Mouse (Mus musculus): Measurements from ENCODE around the gene Dpp8. TPM values are rescaled to one million over a fixed set of nuclear protein-coding genes. Genes with fewer than 3 reads are reported as not detected.
"Not testable (repeated sequence)": the region's sequence is repeated elsewhere in the genome, so short reads cannot be mapped to it uniquely, and the experiment has no call there.

The Dpp8 gene
- polyA plus RNA-seq, 1 experiment from 2014 or later, result 26.4 TPM

GRCm38 (mm10) chr9:65031355-65031754 is 859 bp upstream of the Dpp8 start:
- H3K27me3 ChIP-seq (replicated peaks; ENCODE audit: control insufficient read depth, insufficient read depth, low read length); H3K4me3 ChIP-seq (ENCODE audit: low read depth, low read length); DNase-seq (ENCODE audit: low spot score); ATAC-seq (replicated peaks; ENCODE audit: low FRiP score, low TSS enrichment, low read depth); H3K27ac ChIP-seq (ENCODE audit: low read depth); H3K9me3 ChIP-seq (ENCODE audit: control insufficient read depth, low read length); H3K36me3 ChIP-seq (ENCODE audit: control insufficient read depth, insufficient read depth, low read length); H3K4me2 ChIP-seq (ENCODE audit: low read length); H3K9ac ChIP-seq (ENCODE audit: low read length); H3K4me1 ChIP-seq (replicated peaks; ENCODE audit: control insufficient read depth, insufficient read depth, low read length): not testable (repeated sequence)
- 69% methylated on average over 5 of the region's 5 CpGs for WGBS

GRCm38 (mm10) chr9:65031894-65032268 is 333 bp upstream of the Dpp8 start:
- H3K9ac ChIP-seq (ENCODE audit: low read length), result peak overlapping the region; percentile 96; the same call in 1 of the 2 replicates
- H3K4me1 ChIP-seq (replicated peaks; ENCODE audit: control insufficient read depth, insufficient read depth, low read length), result peaks cover 8% of the 10 kb centered on the region
- DNase-seq (ENCODE audit: low spot score) (no peak), ATAC-seq (replicated peaks; ENCODE audit: low FRiP score, low TSS enrichment, low read depth) (no peak; the same call in none of the 2 replicates)
- H3K27ac ChIP-seq (ENCODE audit: low read depth), result no peak overlapping the region
- peaks cover 5% of the 10 kb centered on the region for H3K36me3 ChIP-seq (ENCODE audit: control insufficient read depth, insufficient read depth, low read length)
- H3K27me3 ChIP-seq (replicated peaks; ENCODE audit: control insufficient read depth, insufficient read depth, low read length), result no peaks in the 10 kb centered on the region
- no peaks in the 10 kb centered on the region for H3K9me3 ChIP-seq (ENCODE audit: control insufficient read depth, low read length)
- peak overlapping the region; percentile 27; the same call in 1 of the 2 replicates for H3K4me2 ChIP-seq (ENCODE audit: low read length)
- peak overlapping the region; percentile 99 for H3K4me3 ChIP-seq (ENCODE audit: low read depth, low read length)
- WGBS, result 34% methylated on average over 4 of the region's 4 CpGs

GRCm38 (mm10) chr9:65036456-65036855 is 4.2 kb downstream of the Dpp8 start:
- ATAC-seq (replicated peaks; ENCODE audit: low FRiP score, low TSS enrichment, low read depth) (no peak), DNase-seq (ENCODE audit: low spot score) (no peak)
- Histone ChIP-seq H3K4me2 (ENCODE audit: low read length) (no peak overlapping the region), H3K9me3 (ENCODE audit: control insufficient read depth, low read length) (no peaks in the 10 kb centered on the region), H3K36me3 (ENCODE audit: control insufficient read depth, insufficient read depth, low read length) (peaks cover 49% of the 10 kb centered on the region), H3K4me3 (ENCODE audit: low read depth, low read length) (no peak overlapping the region), H3K27ac (ENCODE audit: low read depth) (0 out of 2 replicates have a peak overlapping the region, but pooled peaks have one; percentile 11), H3K4me1 (replicated peaks; ENCODE audit: control insufficient read depth, insufficient read depth, low read length) (peaks cover 8% of the 10 kb centered on the region), H3K27me3 (replicated peaks; ENCODE audit: control insufficient read depth, insufficient read depth, low read length) (no peaks in the 10 kb centered on the region), H3K9ac (ENCODE audit: low read length) (no peak overlapping the region)
- WGBS, result 97% methylated on average over 1 of the region's 1 CpGs

GRCm38 (mm10) chr9:65036861-65037260 is 4.6 kb downstream of the Dpp8 start:
- Histone ChIP-seq H3K27me3 (replicated peaks; ENCODE audit: control insufficient read depth, insufficient read depth, low read length) (no peaks in the 10 kb centered on the region), H3K4me2 (ENCODE audit: low read length) (no peak overlapping the region), H3K9me3 (ENCODE audit: control insufficient read depth, low read length) (no peaks in the 10 kb centered on the region), H3K36me3 (ENCODE audit: control insufficient read depth, insufficient read depth, low read length) (peaks cover 51% of the 10 kb centered on the region), H3K27ac (ENCODE audit: low read depth) (no peak overlapping the region), H3K4me1 (replicated peaks; ENCODE audit: control insufficient read depth, insufficient read depth, low read length) (peaks cover 8% of the 10 kb centered on the region), H3K4me3 (ENCODE audit: low read depth, low read length) (no peak overlapping the region), H3K9ac (ENCODE audit: low read length) (no peak overlapping the region)
- DNase-seq (ENCODE audit: low spot score) (no peak), ATAC-seq (replicated peaks; ENCODE audit: low FRiP score, low TSS enrichment, low read depth) (no peak)
- WGBS, result 88% methylated on average over 8 of the region's 8 CpGs

GRCm38 (mm10) chr9:65041430-65041829 is 9.2 kb downstream of the Dpp8 start:
- no peaks in the 10 kb centered on the region for H3K9me3 ChIP-seq (ENCODE audit: control insufficient read depth, low read length)
- H3K36me3 ChIP-seq (ENCODE audit: control insufficient read depth, insufficient read depth, low read length), result peaks cover 89% of the 10 kb centered on the region
- ATAC-seq (replicated peaks; ENCODE audit: low FRiP score, low TSS enrichment, low read depth) (no peak), DNase-seq (ENCODE audit: low spot score) (no peak)
- H3K4me1 ChIP-seq (replicated peaks; ENCODE audit: control insufficient read depth, insufficient read depth, low read length), result no peaks in the 10 kb centered on the region
- H3K4me3 ChIP-seq (ENCODE audit: low read depth, low read length), result no peak overlapping the region
- H3K27ac ChIP-seq (ENCODE audit: low read depth), result no peak overlapping the region
- H3K4me2 ChIP-seq (ENCODE audit: low read length), result no peak overlapping the region
- H3K9ac ChIP-seq (ENCODE audit: low read length), result no peak overlapping the region
- WGBS, result 98% methylated on average over 5 of the region's 5 CpGs
- no peaks in the 10 kb centered on the region for H3K27me3 ChIP-seq (replicated peaks; ENCODE audit: control insufficient read depth, insufficient read depth, low read length)

- Histone ChIP-seq H3K4me1 (replicated peaks; ENCODE audit: control insufficient read depth, insufficient read depth, low read length) (no peaks in the 10 kb centered on the region), H3K27ac (ENCODE audit: low read depth) (no peak overlapping the region), H3K4me2 (ENCODE audit: low read length) (no peak overlapping the region), H3K27me3 (replicated peaks; ENCODE audit: control insufficient read depth, insufficient read depth, low read length) (no peaks in the 10 kb centered on the region), H3K36me3 (ENCODE audit: control insufficient read depth, insufficient read depth, low read length) (peaks cover 91% of the 10 kb centered on the region), H3K9me3 (ENCODE audit: control insufficient read depth, low read length) (no peaks in the 10 kb centered on the region), H3K9ac (ENCODE audit: low read length) (no peak overlapping the region), H3K4me3 (ENCODE audit: low read depth, low read length) (no peak overlapping the region)
- DNase-seq (ENCODE audit: low spot score) (no peak), ATAC-seq (replicated peaks; ENCODE audit: low FRiP score, low TSS enrichment, low read depth) (no peak)
- 92% methylated on average over 1 of the region's 1 CpGs for WGBS
Observed at GRCm38 (mm10) chr9:65046993-65047392, 14.8 kb downstream of the Dpp8 start.

- WGBS, result 91% methylated on average over 5 of the region's 5 CpGs
Observed at GRCm38 (mm10) chr9:65049422-65049821, 17.2 kb downstream of the Dpp8 start.

GRCm38 (mm10) chr9:65050981-65051380 is 18.8 kb downstream of the Dpp8 start:
- no peak overlapping the region for H3K9ac ChIP-seq (ENCODE audit: low read length)
- H3K27ac ChIP-seq (ENCODE audit: low read depth), result no peak overlapping the region
- H3K4me3 ChIP-seq (ENCODE audit: low read depth, low read length), result no peak overlapping the region
- H3K4me2 ChIP-seq (ENCODE audit: low read length), result no peak overlapping the region
- H3K36me3 ChIP-seq (ENCODE audit: control insufficient read depth, insufficient read depth, low read length), result peaks cover 91% of the 10 kb centered on the region
- H3K27me3 ChIP-seq (replicated peaks; ENCODE audit: control insufficient read depth, insufficient read depth, low read length), result no peaks in the 10 kb centered on the region
- WGBS, result 92% methylated on average over 3 of the region's 3 CpGs
- no peaks in the 10 kb centered on the region for H3K4me1 ChIP-seq (replicated peaks; ENCODE audit: control insufficient read depth, insufficient read depth, low read length)
- no peak for ATAC-seq (replicated peaks; ENCODE audit: low FRiP score, low TSS enrichment, low read depth)
- H3K9me3 ChIP-seq (ENCODE audit: control insufficient read depth, low read length), result no peaks in the 10 kb centered on the region
- DNase-seq (ENCODE audit: low spot score), result no peak

More at GRCm38 (mm10) chr9:65049422-65049821, 17.2 kb downstream of the Dpp8 start:
- no peak for DNase-seq (ENCODE audit: low spot score)
- H3K27ac ChIP-seq (ENCODE audit: low read depth), result no peak overlapping the region
- no peak overlapping the region for H3K4me2 ChIP-seq (ENCODE audit: low read length)
- H3K36me3 ChIP-seq (ENCODE audit: control insufficient read depth, insufficient read depth, low read length), result peaks cover 90% of the 10 kb centered on the region
- H3K4me1 ChIP-seq (replicated peaks; ENCODE audit: control insufficient read depth, insufficient read depth, low read length), result no peaks in the 10 kb centered on the region
- H3K9me3 ChIP-seq (ENCODE audit: control insufficient read depth, low read length), result no peaks in the 10 kb centered on the region
- ATAC-seq (replicated peaks; ENCODE audit: low FRiP score, low TSS enrichment, low read depth), result no peak
- no peaks in the 10 kb centered on the region for H3K27me3 ChIP-seq (replicated peaks; ENCODE audit: control insufficient read depth, insufficient read depth, low read length)
- H3K4me3 ChIP-seq (ENCODE audit: low read depth, low read length), result no peak overlapping the region
- H3K9ac ChIP-seq (ENCODE audit: low read length), result no peak overlapping the region

- H3K4me1 ChIP-seq (replicated peaks; ENCODE audit: control insufficient read depth, insufficient read depth, low read length), result no peaks in the 10 kb centered on the region
- WGBS, result 88% methylated on average over 7 of the region's 7 CpGs
- H3K36me3 ChIP-seq (ENCODE audit: control insufficient read depth, insufficient read depth, low read length), result peaks cover 87% of the 10 kb centered on the region
- H3K27me3 ChIP-seq (replicated peaks; ENCODE audit: control insufficient read depth, insufficient read depth, low read length), result no peaks in the 10 kb centered on the region
- H3K4me3 ChIP-seq (ENCODE audit: low read depth, low read length), result no peak overlapping the region
- H3K9ac ChIP-seq (ENCODE audit: low read length), result no peak overlapping the region
- ATAC-seq (replicated peaks; ENCODE audit: low FRiP score, low TSS enrichment, low read depth) (no peak), DNase-seq (ENCODE audit: low spot score) (no peak)
- no peak overlapping the region for H3K27ac ChIP-seq (ENCODE audit: low read depth)
- no peak overlapping the region for H3K4me2 ChIP-seq (ENCODE audit: low read length)
- no peaks in the 10 kb centered on the region for H3K9me3 ChIP-seq (ENCODE audit: control insufficient read depth, low read length)
Observed at GRCm38 (mm10) chr9:65064251-65064650, 32.0 kb downstream of the Dpp8 start.
